Mouse (Mus musculus) adrenal gland, postnatal 10 days (tissue): ENCODE measurements around the gene Nedd9. TPM values are rescaled to one million over a fixed set of nuclear protein-coding genes. Genes with fewer than 3 reads are reported as not detected.

Experiments used
- DNase-seq: peaks from one replicate; pipeline ENCODE4 v3.0.0; 2021; ENCODE audit warnings: mixed read lengths
- long read RNA-seq, 2 experiments: library from polyadenylated mRNA; stranded (forward); transcript quantifications; one replicate each; pipeline ENCODE4 v2.0.0; 2021
- total RNA-seq, 2 experiments: library from RNA; stranded (reverse); gene quantifications; 2 replicates each; pipeline ENCODE4 v1.2.3; 2021

Nedd9 gene
- total RNA-seq = 10 to 100 TPM; 21.4 to 32.6 TPM
- long read RNA-seq, experiment 1, partial matches to known transcripts = 10 of 11 reads
- long read RNA-seq, experiment 1, other reads (novel, unspliced or antisense) = 1 of 11 reads
- long read RNA-seq, experiment 2, full-length matches to known transcripts = 7 of 10 reads
- long read RNA-seq, experiment 2, partial matches to known transcripts = 3 of 10 reads
- long read RNA-seq, experiment 2, other reads (novel, unspliced or antisense) = 0 of 10 reads

GRCm38 (mm10) chr13:41486606-41487408 is at the start of gene Nedd9:
TSS of gene Nedd9 (minus strand) at chr13:41487362.
- peak; percentile 25 for DNase-seq

- no peak for DNase-seq
Observed at GRCm38 (mm10) chr13:41532625-41533024, 45.5 kb upstream of the Nedd9 start.

GRCm38 (mm10) chr13:41530326-41530725 is 43.2 kb upstream of the Nedd9 start:
- DNase-seq = no peak

GRCm38 (mm10) chr13:41524208-41524607 is 37.0 kb upstream of the Nedd9 start:
- no peak for DNase-seq

- DNase-seq = no peak
Observed at GRCm38 (mm10) chr13:41521296-41521695, 34.1 kb upstream of the Nedd9 start.

GRCm38 (mm10) chr13:41520549-41521161 is 33.5 kb upstream of the Nedd9 start:
- no peak for DNase-seq

GRCm38 (mm10) chr13:41519792-41520191 is 32.6 kb upstream of the Nedd9 start:
- no peak for DNase-seq

DNA sequence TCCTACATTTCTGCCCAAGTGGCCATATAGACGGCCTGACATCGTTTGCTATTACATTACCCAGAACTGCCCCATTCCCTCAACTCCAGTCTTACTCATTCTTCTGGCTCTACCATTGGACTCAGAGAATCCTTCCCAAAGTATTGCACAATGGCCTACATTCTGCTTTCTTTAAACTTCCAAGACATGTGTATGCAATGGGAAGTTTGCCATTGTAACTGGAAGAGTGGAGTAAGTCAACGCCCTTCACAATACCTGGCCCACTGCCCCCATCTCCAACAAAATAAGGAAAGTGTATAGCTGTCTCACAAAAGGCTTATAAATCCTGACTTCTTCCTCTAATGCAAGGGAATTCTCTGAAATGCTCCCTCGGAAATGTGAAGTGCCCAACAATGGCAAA is 30.0 kb upstream of the Nedd9 start:
- DNase-seq = peak; percentile 8

GRCm38 (mm10) chr13:41515749-41516148 is 28.6 kb upstream of the Nedd9 start:
- DNase-seq = no peak

DNA sequence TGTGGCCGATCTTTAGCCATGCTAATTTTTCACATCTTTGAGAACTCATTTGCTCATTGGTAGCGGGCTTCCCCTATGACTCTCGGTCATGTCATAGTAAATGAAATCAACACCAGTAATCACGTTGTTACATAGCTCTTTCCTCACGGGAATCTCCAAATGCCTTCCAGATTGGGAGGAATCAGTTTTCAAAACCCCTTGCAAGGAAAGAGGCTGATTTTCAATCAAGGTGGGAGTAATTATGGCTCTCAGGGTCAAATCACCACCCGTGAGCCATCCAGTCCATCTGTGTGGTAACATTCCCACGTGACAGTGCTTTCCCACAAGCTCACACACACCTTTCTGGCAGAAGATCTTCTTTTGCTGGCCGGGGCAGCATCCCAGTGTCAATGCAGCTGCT is 27.8 kb upstream of the Nedd9 start:
- no peak for DNase-seq

DNA sequence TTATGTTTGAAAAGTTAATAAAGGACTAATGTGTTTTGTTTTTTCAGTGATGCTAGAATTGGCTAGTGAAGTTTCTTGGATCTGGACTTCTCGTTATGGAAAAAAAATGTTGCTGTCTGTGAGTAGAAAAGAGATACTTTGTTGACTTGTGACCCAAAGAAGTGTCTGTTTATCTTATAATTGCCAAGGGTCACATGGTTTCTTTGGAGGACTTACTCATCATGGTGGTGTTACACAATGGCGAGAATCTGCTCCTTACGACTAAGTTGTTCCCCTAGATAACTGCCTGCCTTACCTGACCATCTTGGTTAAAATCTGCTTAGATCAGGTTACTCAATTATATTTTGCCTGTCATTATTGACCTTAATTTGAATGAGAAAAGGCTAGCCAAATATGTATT is 26.3 kb upstream of the Nedd9 start:
- no peak for DNase-seq

DNA sequence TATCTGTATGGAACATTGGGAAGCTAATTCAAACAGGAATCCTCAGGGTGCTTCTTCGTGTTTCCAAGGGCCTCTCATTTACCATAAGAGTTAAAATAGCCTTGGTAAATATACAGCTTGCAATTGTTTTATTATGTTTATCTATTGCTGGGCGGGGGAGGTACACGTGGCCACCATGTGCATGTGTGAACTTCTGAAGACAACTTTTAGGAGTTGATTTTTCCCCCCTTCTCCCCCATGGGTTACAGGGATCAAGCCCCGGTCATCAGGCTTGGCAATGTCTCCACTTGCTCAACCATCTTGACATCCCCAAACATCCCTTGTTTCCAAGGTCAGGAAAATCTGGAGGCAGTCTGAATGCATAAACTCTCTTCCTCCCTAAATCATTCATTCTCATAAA is 25.1 kb upstream of the Nedd9 start:
- DNase-seq = no peak

GRCm38 (mm10) chr13:41510631-41511419 is 23.7 kb upstream of the Nedd9 start:
- DNase-seq = no peak

DNA sequence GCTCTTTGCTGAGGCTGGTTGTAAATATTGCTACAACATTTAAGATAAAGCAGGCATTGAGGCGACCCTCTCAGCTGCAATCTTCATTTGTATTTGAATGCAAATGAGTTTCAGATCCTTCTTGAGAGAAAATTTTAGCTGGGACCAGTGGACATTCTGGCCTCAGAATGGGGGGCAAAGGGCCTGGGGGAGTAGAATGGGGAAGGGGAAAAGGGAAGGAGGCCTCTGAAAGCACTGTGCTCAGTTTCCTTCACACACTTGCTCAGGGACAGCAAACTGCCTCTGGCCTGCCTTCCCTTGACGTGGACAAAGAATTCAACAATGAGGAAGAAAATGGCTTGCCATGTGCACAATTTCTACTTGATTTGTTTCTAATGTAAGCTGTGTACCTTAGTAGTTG is 18.4 kb upstream of the Nedd9 start:
- DNase-seq = no peak

DNA sequence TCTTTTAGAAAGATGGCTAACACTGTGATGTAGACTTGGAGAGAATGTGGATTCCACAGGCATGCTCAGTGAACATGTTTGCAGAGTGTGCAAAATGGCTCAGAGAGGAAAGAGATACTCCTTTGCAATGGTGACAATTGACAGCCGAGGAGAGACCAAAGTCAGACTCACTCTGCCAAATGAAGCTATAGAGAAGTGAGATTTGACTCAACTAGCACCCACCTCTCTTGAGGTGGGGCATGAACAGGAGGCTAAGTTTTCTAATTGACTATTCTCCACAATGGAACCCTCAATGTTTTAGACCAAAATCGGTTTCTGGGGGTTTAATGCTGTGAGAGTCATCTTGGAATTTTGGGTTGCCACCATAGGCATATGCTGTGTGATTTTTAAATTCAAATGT is 17.8 kb upstream of the Nedd9 start:
- no peak for DNase-seq

DNA sequence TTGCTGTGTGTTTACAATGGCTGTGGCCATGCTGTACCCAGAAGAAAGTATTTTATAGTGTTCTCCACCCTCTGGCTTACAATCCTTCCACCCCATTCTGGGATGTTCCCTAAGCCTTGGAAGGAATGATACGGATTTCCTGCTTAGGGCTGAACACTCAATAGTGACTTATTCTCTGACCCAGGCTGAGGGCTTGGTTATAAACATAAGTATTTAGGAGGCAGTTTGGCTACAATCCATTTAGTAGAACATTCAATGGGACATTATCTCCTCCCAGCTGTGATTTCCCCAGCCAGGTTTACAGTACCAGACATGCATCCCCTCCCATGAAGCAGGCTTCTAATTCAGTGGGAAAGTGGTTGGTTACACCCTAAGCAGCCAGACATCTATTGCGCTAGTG is 17.3 kb upstream of the Nedd9 start:
- no peak for DNase-seq

DNA sequence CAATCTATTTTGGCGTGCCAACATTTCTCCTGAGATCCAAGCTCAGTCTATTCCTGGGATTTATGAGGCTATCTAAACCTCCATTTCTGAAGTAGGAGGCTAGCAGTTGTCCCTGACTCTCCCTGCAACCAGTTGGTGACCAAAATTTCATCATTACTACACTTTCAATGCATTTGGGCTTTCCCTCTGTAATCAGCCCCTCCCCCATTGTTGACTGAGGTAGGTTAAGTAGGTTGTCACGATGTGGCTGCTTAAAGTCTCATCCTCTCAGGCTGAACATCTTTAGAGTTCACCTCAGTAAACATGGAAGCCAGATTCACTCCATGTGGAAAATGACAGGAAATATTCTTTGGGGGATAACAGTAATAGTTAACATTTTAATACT is 15.7 kb upstream of the Nedd9 start:
- no peak for DNase-seq

- DNase-seq = no peak
Observed at GRCm38 (mm10) chr13:41502136-41502916, 15.2 kb upstream of the Nedd9 start.

DNA sequence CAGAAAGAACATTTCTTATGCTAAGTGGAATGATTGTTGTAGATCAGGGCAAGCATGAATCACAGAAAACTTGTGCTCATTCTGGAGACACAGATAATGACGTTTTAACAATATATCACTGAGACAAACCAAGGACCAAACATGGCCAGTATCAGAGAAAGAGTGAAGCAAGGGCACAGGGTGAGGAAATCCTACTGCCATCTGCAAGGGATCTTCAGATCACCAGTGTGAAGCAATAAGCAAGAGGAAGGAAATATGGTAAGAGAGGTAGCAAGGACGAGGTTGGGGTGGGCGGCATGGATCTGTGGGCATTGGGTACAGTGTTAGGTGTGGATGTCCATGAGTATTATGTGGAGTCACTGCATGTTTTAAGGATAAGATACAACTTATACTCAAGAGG is 13.6 kb upstream of the Nedd9 start:
- DNase-seq = peak; percentile 9

DNA sequence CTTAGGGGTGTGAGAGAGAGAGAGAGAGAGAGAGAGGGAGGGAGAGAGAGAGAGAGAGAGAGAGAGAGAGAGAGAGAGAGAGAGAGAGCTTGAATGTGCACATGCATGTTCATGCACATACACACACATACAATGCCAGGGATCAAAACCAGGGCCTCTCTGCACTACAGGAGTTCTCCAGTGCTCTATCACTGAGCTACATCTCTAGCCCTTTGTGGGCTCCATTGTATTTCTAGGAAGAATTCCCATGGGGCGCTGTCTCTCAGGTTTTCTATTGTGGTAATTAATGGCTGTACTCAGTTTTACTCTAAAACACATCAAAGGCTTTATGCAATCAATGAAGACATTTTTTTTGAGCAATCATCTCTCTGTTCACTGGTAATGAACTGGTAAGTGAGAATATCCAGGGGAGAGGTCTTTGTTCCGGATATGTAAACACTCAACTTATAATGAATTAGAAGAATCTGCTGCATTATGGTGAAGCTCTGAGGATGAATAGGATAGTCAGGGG is 11.5 kb upstream of the Nedd9 start:
- no peak for DNase-seq

- DNase-seq = no peak
Observed at GRCm38 (mm10) chr13:41494681-41495080, 7.5 kb upstream of the Nedd9 start.
